Mouse (Mus musculus) ZHBTc4 (cell line): Measurements from ENCODE around the gene Snx13.

Experiments
- DNase-seq: peaks from one replicate; pipeline ENCODE4 v3.0.0-alpha.2; 2011; ENCODE audit warnings: low read depth, low spot score

The Snx13 gene

GRCm38 (mm10) chr12:35191698-35192425, 144.9 kb downstream of the Snx13 start:
- DNase-seq, result peak; percentile 66

GRCm38 (mm10) chr12:35192426-35192769, 145.4 kb downstream of the Snx13 start:
- DNase-seq, result no peak
